Mouse (Mus musculus) small intestine, adult 2 months (tissue): ENCODE data around the gene Gm12216.

Experiments
- CTCF ChIP-seq: fragments of 200-500 bp; IDR thresholded peaks from 2 replicates; pipeline ENCODE4 v1.5.1; 2012; ENCODE audit warnings: low read depth, mild to moderate bottlenecking, control low read depth, inconsistent platforms, low read length, moderate library complexity, mixed read lengths; ENCODE audit not compliant: insufficient replicate concordance, insufficient read length; ENCODE audit errors: extremely low read depth
- POLR2A ChIP-seq: fragments of 200-500 bp; IDR thresholded peaks from 2 replicates; pipeline ENCODE4 v1.6.1; 2012; ENCODE audit warnings: low read depth, mild to moderate bottlenecking, control low read depth, inconsistent platforms, low read length, moderate library complexity

GRCm38 (mm10) chr11:53764581-53764980, 94.5 kb downstream of the Gm12216 start:
- TF ChIP-seq CTCF: no peak
- TF ChIP-seq POLR2A: no peak
